Mouse (Mus musculus): Measurements from ENCODE around the gene 1700017B05Rik. TPM values are rescaled to one million over a fixed set of nuclear protein-coding genes. Genes with fewer than 3 reads are reported as not detected.
"Not testable (repeated sequence)": the region's sequence is repeated elsewhere in the genome, so short reads cannot be mapped to it uniquely, and the experiment has no call there.

1700017B05Rik gene
- polyA plus RNA-seq, 1 experiment = 30.3 TPM

GRCm38 (mm10) chr9:57228186-57228585 is 34.2 kb downstream of the 1700017B05Rik start:
- Histone ChIP-seq H3K27me3 (ENCODE audit: control insufficient read depth, insufficient read depth, insufficient read length) (no peaks in the 10 kb centered on the region), H3K79me2 (ENCODE audit: control insufficient read depth, insufficient read depth) (no peaks in the 10 kb centered on the region), H3K36me3 (ENCODE audit: control insufficient read depth, insufficient read depth) (no peaks in the 10 kb centered on the region), H3ac (ENCODE audit: control insufficient read depth, insufficient read length) (no peak overlapping the region), H3K4me2 (ENCODE audit: low read depth) (no peak overlapping the region), H3K4me3 (no peak overlapping the region)
- TF ChIP-seq POLR2AphosphoS2 (IDR thresholded peaks at IDR 0.05; ENCODE audit: insufficient read length, low read depth) = no peak
- no peak for TF ChIP-seq TCF3 (IDR thresholded peaks at IDR 0.05; ENCODE audit: insufficient read length, low read depth)
- no peak for TF ChIP-seq SRF (IDR thresholded peaks at IDR 0.05; ENCODE audit: control insufficient read depth, insufficient read length, low read depth)
- TF ChIP-seq TCF12 (IDR thresholded peaks at IDR 0.05; ENCODE audit: insufficient read depth, poor library complexity, severe bottlenecking) = no peak
- no peak for TF ChIP-seq MYOG (IDR thresholded peaks at IDR 0.05; ENCODE audit: control insufficient read depth in 1 of 3, insufficient read depth in 1 of 3, insufficient read length in 2 of 3, low read depth in 2 of 3)
- TF ChIP-seq REST (IDR thresholded peaks at IDR 0.05; ENCODE audit: insufficient read depth, insufficient read length) = no peak
- no peak for TF ChIP-seq POLR2A (IDR thresholded peaks at IDR 0.05; ENCODE audit: insufficient read length, low read depth)
- TF ChIP-seq MAX (IDR thresholded peaks at IDR 0.05; ENCODE audit: low read depth) = no peak
- no peak for TF ChIP-seq USF1 (IDR thresholded peaks at IDR 0.05; ENCODE audit: low read depth)
- TF ChIP-seq MYOD1 (IDR thresholded peaks at IDR 0.05; ENCODE audit: control insufficient read depth in 1 of 3, insufficient read length in 2 of 3, low read depth in 2 of 3) = no peak
- no peak for TF ChIP-seq CEBPB (IDR thresholded peaks at IDR 0.05; ENCODE audit: insufficient read depth, poor library complexity, severe bottlenecking)
- TF ChIP-seq E2F4 (IDR thresholded peaks at IDR 0.05; ENCODE audit: insufficient read depth) = no peak

- H3K27me3 ChIP-seq (ENCODE audit: control insufficient read depth, insufficient read depth, insufficient read length) = no peaks in the 10 kb centered on the region
- H3ac ChIP-seq (ENCODE audit: control insufficient read depth, insufficient read length) = no peak overlapping the region
- no peak overlapping the region for H3K4me3 ChIP-seq
- no peak for TF ChIP-seq CEBPB (IDR thresholded peaks at IDR 0.05; ENCODE audit: insufficient read depth, poor library complexity, severe bottlenecking)
- TF ChIP-seq TCF12 (IDR thresholded peaks at IDR 0.05; ENCODE audit: insufficient read depth, poor library complexity, severe bottlenecking) = no peak
- no peak for TF ChIP-seq SRF (IDR thresholded peaks at IDR 0.05; ENCODE audit: control insufficient read depth, insufficient read length, low read depth)
- TF ChIP-seq POLR2A (IDR thresholded peaks at IDR 0.05; ENCODE audit: insufficient read length, low read depth) = no peak
- no peak for TF ChIP-seq REST (IDR thresholded peaks at IDR 0.05; ENCODE audit: insufficient read depth, insufficient read length)
- no peak for TF ChIP-seq MAX (IDR thresholded peaks at IDR 0.05; ENCODE audit: low read depth)
- H3K4me2 ChIP-seq (ENCODE audit: low read depth) = no peak overlapping the region
- no peaks in the 10 kb centered on the region for H3K79me2 ChIP-seq (ENCODE audit: control insufficient read depth, insufficient read depth)
- no peaks in the 10 kb centered on the region for H3K36me3 ChIP-seq (ENCODE audit: control insufficient read depth, insufficient read depth)
Measured at GRCm38 (mm10) chr9:57227203-57227602, 35.2 kb downstream of the 1700017B05Rik start.

DNA sequence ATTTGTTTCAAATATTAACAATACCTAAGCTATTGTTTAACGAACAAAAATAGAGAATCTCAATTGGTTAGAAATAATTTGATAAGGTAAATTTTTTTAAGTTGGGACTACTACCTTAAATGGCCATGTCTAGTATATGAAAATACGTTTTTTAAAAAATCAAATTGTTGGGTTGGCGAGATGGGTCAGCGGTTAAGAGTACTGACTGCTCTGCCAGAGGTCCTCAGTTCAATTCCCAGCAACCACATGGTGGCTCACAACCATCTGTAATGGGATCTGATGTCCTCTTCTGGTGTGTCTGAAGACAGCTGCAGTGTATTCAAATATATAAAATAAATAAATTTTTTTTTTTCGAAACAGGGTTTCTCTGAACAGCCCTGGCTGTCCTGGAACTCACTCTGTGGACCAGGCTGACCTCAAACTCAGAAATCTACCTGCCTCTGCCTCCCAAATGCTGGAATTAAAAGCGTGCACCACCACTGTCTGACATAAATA is 35.7 kb downstream of the 1700017B05Rik start:
- not testable (repeated sequence) for H3K4me2 ChIP-seq (ENCODE audit: low read depth); H3K4me3 ChIP-seq; H3K27me3 ChIP-seq (ENCODE audit: control insufficient read depth, insufficient read depth, insufficient read length); H3ac ChIP-seq (ENCODE audit: control insufficient read depth, insufficient read length); H3K36me3 ChIP-seq (ENCODE audit: control insufficient read depth, insufficient read depth); H3K79me2 ChIP-seq (ENCODE audit: control insufficient read depth, insufficient read depth)

- H3K27me3 ChIP-seq (ENCODE audit: control insufficient read depth, insufficient read depth, insufficient read length) = no peaks in the 10 kb centered on the region
- TF ChIP-seq MYOG (IDR thresholded peaks at IDR 0.05; ENCODE audit: control insufficient read depth in 1 of 3, insufficient read depth in 1 of 3, insufficient read length in 2 of 3, low read depth in 2 of 3) (no peak), CEBPB (IDR thresholded peaks at IDR 0.05; ENCODE audit: insufficient read depth, poor library complexity, severe bottlenecking) (no peak), REST (IDR thresholded peaks at IDR 0.05; ENCODE audit: insufficient read depth, insufficient read length) (no peak), E2F4 (IDR thresholded peaks at IDR 0.05; ENCODE audit: insufficient read depth) (no peak), POLR2A (IDR thresholded peaks at IDR 0.05; ENCODE audit: insufficient read length, low read depth) (no peak), SRF (IDR thresholded peaks at IDR 0.05; ENCODE audit: control insufficient read depth, insufficient read length, low read depth) (no peak), TCF3 (IDR thresholded peaks at IDR 0.05; ENCODE audit: insufficient read length, low read depth) (no peak), POLR2AphosphoS2 (IDR thresholded peaks at IDR 0.05; ENCODE audit: insufficient read length, low read depth) (no peak), USF1 (IDR thresholded peaks at IDR 0.05; ENCODE audit: low read depth) (no peak), MYOD1 (IDR thresholded peaks at IDR 0.05; ENCODE audit: control insufficient read depth in 1 of 3, insufficient read length in 2 of 3, low read depth in 2 of 3) (no peak), TCF12 (IDR thresholded peaks at IDR 0.05; ENCODE audit: insufficient read depth, poor library complexity, severe bottlenecking) (no peak)
- no peak overlapping the region for H3ac ChIP-seq (ENCODE audit: control insufficient read depth, insufficient read length)
- H3K36me3 ChIP-seq (ENCODE audit: control insufficient read depth, insufficient read depth) = no peaks in the 10 kb centered on the region
- H3K4me2 ChIP-seq (ENCODE audit: low read depth) = no peak overlapping the region
- no peaks in the 10 kb centered on the region for H3K79me2 ChIP-seq (ENCODE audit: control insufficient read depth, insufficient read depth)
- H3K4me3 ChIP-seq = no peak overlapping the region
Measured at GRCm38 (mm10) chr9:57225780-57226627, 36.4 kb downstream of the 1700017B05Rik start.

DNA sequence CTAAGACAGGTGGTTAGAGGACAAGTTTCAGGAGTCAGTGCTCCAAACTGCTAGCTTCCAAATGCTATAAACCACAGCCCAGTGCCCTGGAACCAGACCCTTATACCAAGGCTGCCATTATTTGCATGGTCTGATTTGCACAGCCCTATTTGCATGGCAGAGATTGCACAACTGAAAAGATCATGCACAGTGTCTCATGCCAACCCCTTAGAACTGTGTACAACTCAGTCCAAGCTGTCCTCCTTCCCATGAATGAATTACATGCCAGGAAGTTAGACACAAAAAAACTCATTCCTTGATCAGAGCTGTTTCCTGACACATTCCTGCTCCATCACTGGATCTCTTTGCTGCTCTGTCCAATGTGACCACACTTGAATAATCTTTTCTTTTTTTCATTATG is 39.1 kb downstream of the 1700017B05Rik start:
- Histone ChIP-seq H3K4me2 (ENCODE audit: low read depth) (no peak overlapping the region), H3K27me3 (ENCODE audit: control insufficient read depth, insufficient read depth, insufficient read length) (no peaks in the 10 kb centered on the region), H3K79me2 (ENCODE audit: control insufficient read depth, insufficient read depth) (no peaks in the 10 kb centered on the region), H3K4me3 (no peak overlapping the region), H3K36me3 (ENCODE audit: control insufficient read depth, insufficient read depth) (no peaks in the 10 kb centered on the region), H3ac (ENCODE audit: control insufficient read depth, insufficient read length) (no peak overlapping the region)
- TF ChIP-seq SRF (IDR thresholded peaks at IDR 0.05; ENCODE audit: control insufficient read depth, insufficient read length, low read depth) (no peak), POLR2A (IDR thresholded peaks at IDR 0.05; ENCODE audit: insufficient read length, low read depth) (no peak), CEBPB (IDR thresholded peaks at IDR 0.05; ENCODE audit: insufficient read depth, poor library complexity, severe bottlenecking) (no peak), USF1 (IDR thresholded peaks at IDR 0.05; ENCODE audit: low read depth) (no peak), TCF3 (IDR thresholded peaks at IDR 0.05; ENCODE audit: insufficient read length, low read depth) (no peak), TCF12 (IDR thresholded peaks at IDR 0.05; ENCODE audit: insufficient read depth, poor library complexity, severe bottlenecking) (no peak), REST (IDR thresholded peaks at IDR 0.05; ENCODE audit: insufficient read depth, insufficient read length) (no peak), E2F4 (IDR thresholded peaks at IDR 0.05; ENCODE audit: insufficient read depth) (no peak), MYOD1 (IDR thresholded peaks at IDR 0.05; ENCODE audit: control insufficient read depth in 1 of 3, insufficient read length in 2 of 3, low read depth in 2 of 3) (no peak), MYOG (IDR thresholded peaks at IDR 0.05; ENCODE audit: control insufficient read depth in 1 of 3, insufficient read depth in 1 of 3, insufficient read length in 2 of 3, low read depth in 2 of 3) (no peak), POLR2AphosphoS2 (IDR thresholded peaks at IDR 0.05; ENCODE audit: insufficient read length, low read depth) (no peak), MAX (IDR thresholded peaks at IDR 0.05; ENCODE audit: low read depth) (no peak)
